ENCODE assay signal across 19 mouse cellular contexts in the genomic region with DNA sequence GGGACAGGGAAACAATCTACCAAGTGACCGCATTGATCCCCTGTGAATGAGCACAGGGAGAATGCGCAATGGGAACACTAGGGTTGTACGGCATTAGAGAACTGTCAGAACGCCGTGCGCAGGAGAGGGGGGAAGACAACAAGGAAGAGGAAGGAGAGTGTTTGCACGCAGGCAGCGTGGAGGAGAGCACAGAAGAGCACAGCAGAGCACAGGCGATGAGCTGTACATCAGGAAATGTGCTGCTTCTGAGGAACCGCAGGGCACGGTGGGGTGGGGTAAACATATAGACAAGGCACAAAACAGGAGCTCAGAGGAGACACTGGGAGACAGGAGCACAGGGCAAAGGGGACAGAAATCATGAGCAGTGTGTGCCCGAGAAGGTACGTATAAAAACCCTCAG. TPM values are rescaled to one million over a fixed set of nuclear protein-coding genes. Genes with fewer than 3 reads are reported as not detected.
DNase-seq lines count a peak whose midpoint lies in the region; ATAC-seq and TF ChIP-seq lines count a peak whose summit lies in the region.
"Had no signal": no experiment of that assay in that cellular context is flagged by ENCODE, and none has a peak within 500 bp of the region (broad histone marks: within the 10 kb centered on the region; RNA-seq: fewer than 3 reads in every experiment).

No protein-coding gene starts in this region.

- no peak overlapping the region for H3K9ac ChIP-seq in liver, postnatal 0 days (replicated peaks)
- H3K9ac ChIP-seq: hindbrain, embryonic 14.5 days; kidney, embryonic 15.5 days; neural tube, embryonic 13.5 days had no signal

- H3K4me1 ChIP-seq in liver, postnatal 0 days (ENCODE audit: insufficient read depth), result no peaks in the 10 kb centered on the region; the same call in 1 of the 2 replicates
- H3K4me1 ChIP-seq: kidney, embryonic 15.5 days had no signal

- no peak for TF ChIP-seq CTCF in liver, postnatal 0 days (IDR thresholded peaks at IDR 0.05; ENCODE audit: low read depth)
- TF ChIP-seq CTCF in layer of hippocampus, adult 2 months (conservative IDR thresholded peaks at IDR 0.05), result no peak

- peak; percentile 11 for DNase-seq in liver
- no peak for DNase-seq in liver, postnatal 0 days
- DNase-seq in CD4-positive, CD25-positive, alpha-beta regulatory T cell, adult 2 months (ENCODE audit: low read depth, low spot score), result peak; percentile 57
- peak; percentile 38 for DNase-seq in thymus, postnatal 0 days (ENCODE audit: low spot score)
- DNase-seq in layer of hippocampus, adult 2 months (ENCODE audit: low spot score in 2 of 2), result no peak
- no peak for DNase-seq in right cerebral cortex, postnatal 4 days
- no peak for DNase-seq in adrenal gland, postnatal 14 days
- DNase-seq: cerebellum, postnatal 25 days; heart, adult 2 months; heart, postnatal 10 days; lung, postnatal 10 days; right cerebral cortex, postnatal 25 days had no signal

- WGBS in liver, postnatal 0 days (ENCODE audit: insufficient replicate concordance), result 48% methylated on average over 13 of the region's 13 CpGs

- H3K27me3 ChIP-seq in liver, postnatal 0 days (ENCODE audit: insufficient read depth, low read length), result no peaks in the 10 kb centered on the region
- H3K27me3 ChIP-seq: kidney, embryonic 15.5 days; neural tube, embryonic 13.5 days; Patski had no signal

- H3K4me3 ChIP-seq in liver, postnatal 0 days (ENCODE audit: low read depth, low read length), result no peak overlapping the region
- no peak overlapping the region for H3K4me3 ChIP-seq in layer of hippocampus, adult 2 months
- H3K4me3 ChIP-seq: heart, adult 2 months; kidney, embryonic 15.5 days; neural tube, embryonic 13.5 days had no signal

- H3K9me3 ChIP-seq in liver, postnatal 0 days (ENCODE audit: low read length), result no peaks in the 10 kb centered on the region
- H3K9me3 ChIP-seq: kidney, embryonic 15.5 days; neural tube, embryonic 13.5 days had no signal

- no peak for ATAC-seq in liver, postnatal 0 days
- ATAC-seq in inflammation-experienced regulatory T-cells, adult 6 months, result peak; percentile 73
- ATAC-seq: forebrain, embryonic 16.5 days; intestine, embryonic 16.5 days; Patski had no signal

- TF ChIP-seq EP300 in liver, postnatal 0 days (IDR thresholded peaks at IDR 0.05; ENCODE audit: low read depth), result no peak

- no peak overlapping the region for H3K27ac ChIP-seq in liver, postnatal 0 days (ENCODE audit: low read depth)
- H3K27ac ChIP-seq in layer of hippocampus, adult 2 months, result no peak overlapping the region
- H3K27ac ChIP-seq: heart, adult 2 months; hindbrain, embryonic 14.5 days; kidney, embryonic 15.5 days; neural tube, embryonic 13.5 days had no signal

- H3K36me3 ChIP-seq in liver, postnatal 0 days (replicated peaks; ENCODE audit: insufficient read depth, low read length), result 0 out of 2 replicates have a peak, but pooled peaks cover 8% of the 10 kb centered on the region
- H3K36me3 ChIP-seq: kidney, embryonic 15.5 days had no signal

- H3K4me2 ChIP-seq in liver, postnatal 0 days (ENCODE audit: low read depth, low read length), result no peak overlapping the region
- H3K4me2 ChIP-seq: hindbrain, embryonic 14.5 days; kidney, embryonic 15.5 days; neural tube, embryonic 13.5 days had no signal

RNA-seq across cellular contexts. Expression of gene Cox10, which starts 31.8 kb away (rescaled TPM):
- polyA plus RNA-seq in liver, postnatal 0 days (2015; fragmentation: Nextera tagmentation; extraction: Ambion mirVana), result 11.0 and 13.1 TPM in 2 replicates
- 10 to 100 TPM; 20.2 to 26.8 (median 21.7) TPM for polyA plus RNA-seq in inflammation-experienced regulatory T-cells, adult 6 months (2017; shearing (Covaris generic))
- 23.8 and 25.6 TPM in 2 replicates for polyA plus RNA-seq in thymus, postnatal 0 days (2015; fragmentation: Nextera tagmentation; extraction: Ambion mirVana)
- total RNA-seq in layer of hippocampus, adult 2 months (2021), result 10 to 100 TPM; 23.3 to 24.5 TPM
- 33.2 and 41.6 TPM in 2 replicates for total RNA-seq in adrenal gland, postnatal 14 days (2021)

Comparison
In these comparisons a context has a peak if more than half of its experiments do, and no peak if none do; other contexts are left out.
1. DNase-seq: peak in liver (single experiment), CD4-positive, CD25-positive, alpha-beta regulatory T cell, adult 2 months (single experiment) and thymus, postnatal 0 days (single experiment); none in liver, postnatal 0 days (single experiment), layer of hippocampus, adult 2 months (0 of 2), right cerebral cortex, postnatal 4 days (single experiment) and adrenal gland, postnatal 14 days (single experiment).